Mouse (Mus musculus) small intestine, adult 2 months (tissue): ENCODE data around the gene A030014E15Rik.

Source experiments
- CTCF ChIP-seq: fragments of 200-500 bp; IDR thresholded peaks from 2 replicates; pipeline ENCODE4 v1.5.1; 2012; ENCODE audit warnings: low read depth, mild to moderate bottlenecking, control low read depth, inconsistent platforms, low read length, moderate library complexity, mixed read lengths; ENCODE audit not compliant: insufficient replicate concordance, insufficient read length; ENCODE audit errors: extremely low read depth
- POLR2A ChIP-seq: fragments of 200-500 bp; IDR thresholded peaks from 2 replicates; pipeline ENCODE4 v1.6.1; 2012; ENCODE audit warnings: low read depth, mild to moderate bottlenecking, control low read depth, inconsistent platforms, low read length, moderate library complexity

DNA sequence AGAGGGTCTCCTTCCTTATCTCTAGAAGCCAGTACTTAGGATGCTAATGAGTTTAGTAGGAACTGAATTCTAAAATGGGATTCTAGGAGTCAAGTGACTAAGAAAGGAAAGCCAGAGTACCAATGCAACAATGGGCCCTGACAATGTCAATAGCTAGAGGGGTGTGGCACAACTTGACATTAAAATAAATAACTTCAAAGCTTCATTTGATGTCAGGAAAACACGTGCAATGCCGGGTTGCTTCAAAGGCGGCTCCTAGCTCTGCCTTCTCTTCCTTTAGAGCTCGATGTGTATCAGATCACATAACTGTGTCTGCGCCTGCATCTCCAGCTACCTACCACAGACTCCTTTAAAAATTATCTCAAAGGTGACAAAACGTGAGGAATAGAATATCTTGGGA is 49.2 kb downstream of the A030014E15Rik start:
- TF ChIP-seq POLR2A (no peak), CTCF (no peak)
